Mouse (Mus musculus): ENCODE results near the gene Arhgef3.

DNA sequence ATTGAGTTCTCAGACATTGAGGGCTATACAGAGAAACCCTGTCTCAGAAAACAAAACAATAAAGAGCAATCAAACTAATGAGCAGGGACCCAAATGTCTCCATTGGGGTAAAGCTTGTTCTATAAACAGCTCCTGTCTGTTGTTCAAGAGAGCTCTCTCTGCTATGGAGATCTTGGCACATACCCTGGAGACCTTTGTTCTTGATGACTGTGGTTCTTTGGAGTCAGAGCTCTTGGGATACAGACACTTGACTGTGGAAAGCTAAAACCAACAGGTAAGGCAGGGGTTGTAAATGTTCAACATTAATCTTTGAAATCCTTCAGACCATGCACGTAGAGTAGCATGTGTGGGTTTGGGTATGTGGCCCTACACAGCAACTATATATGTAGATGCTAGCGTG, 55.7 kb downstream of the Arhgef3 start:
- TF ChIP-seq CTCF (IDR thresholded peaks at IDR 0.05; ENCODE audit: low read depth) (no peak), EP300 (IDR thresholded peaks at IDR 0.05; ENCODE audit: low read depth) (no peak)
